Mouse (Mus musculus): ENCODE measurements around the gene Tprkb.
"Not testable (repeated sequence)": the region's sequence is repeated elsewhere in the genome, so short reads cannot be mapped to it uniquely, and the experiment has no call there.

The Tprkb gene

DNA sequence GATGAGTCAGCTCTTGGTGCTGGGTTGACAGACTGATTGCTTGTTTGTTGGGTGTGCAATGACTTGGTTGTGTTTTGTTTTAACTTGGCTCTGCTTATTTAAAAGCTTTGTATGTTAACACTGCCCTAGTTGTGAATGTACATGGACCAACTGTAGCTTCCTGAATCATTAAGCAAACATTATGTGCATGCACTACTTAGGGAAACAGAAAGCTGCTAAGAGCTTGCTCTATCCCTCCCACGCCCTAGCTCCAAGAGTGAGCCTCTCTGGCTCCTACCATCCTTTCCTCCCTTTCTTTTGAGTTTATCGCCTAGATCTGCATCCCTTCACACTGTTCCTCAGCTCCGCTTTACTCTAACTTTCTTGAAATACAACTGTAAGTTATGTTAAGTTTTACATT, 61.7 kb downstream of the Tprkb start:
- no peak for DNase-seq (ENCODE audit: low read depth, low spot score)

DNA sequence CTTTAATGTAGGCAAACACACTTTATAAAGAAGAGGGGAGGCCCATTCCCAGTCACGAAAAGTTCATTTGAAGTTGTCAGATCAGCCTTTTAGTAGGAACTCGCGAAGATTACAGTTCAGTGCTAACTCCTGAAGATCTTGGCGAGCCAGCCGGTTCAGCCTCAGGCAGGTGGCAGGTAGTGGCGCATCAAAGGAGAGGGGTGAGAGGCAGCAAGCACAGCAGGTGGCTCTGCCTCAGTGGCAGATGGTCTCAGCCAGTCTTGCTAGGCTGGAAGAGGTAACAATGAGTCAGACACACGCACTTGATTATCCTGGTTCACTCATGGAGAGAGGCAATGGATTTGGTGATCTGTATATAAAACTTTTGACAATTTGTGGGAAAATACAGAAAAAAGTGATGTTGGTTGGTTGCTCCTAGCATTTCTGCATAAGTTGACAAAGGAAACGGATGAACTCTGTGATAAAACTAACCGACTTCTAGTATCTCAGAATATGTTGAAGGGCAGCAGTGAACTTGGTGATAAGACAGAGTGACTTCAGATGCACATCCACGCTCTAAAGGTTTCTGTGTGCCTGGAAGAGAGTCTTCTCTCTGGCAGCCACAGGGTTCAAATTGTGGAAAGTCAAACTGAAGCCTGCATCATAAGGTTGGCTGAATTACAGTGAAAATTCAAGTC, 63.4 kb downstream of the Tprkb start:
- no peak for DNase-seq (ENCODE audit: low read depth, low spot score)

DNA sequence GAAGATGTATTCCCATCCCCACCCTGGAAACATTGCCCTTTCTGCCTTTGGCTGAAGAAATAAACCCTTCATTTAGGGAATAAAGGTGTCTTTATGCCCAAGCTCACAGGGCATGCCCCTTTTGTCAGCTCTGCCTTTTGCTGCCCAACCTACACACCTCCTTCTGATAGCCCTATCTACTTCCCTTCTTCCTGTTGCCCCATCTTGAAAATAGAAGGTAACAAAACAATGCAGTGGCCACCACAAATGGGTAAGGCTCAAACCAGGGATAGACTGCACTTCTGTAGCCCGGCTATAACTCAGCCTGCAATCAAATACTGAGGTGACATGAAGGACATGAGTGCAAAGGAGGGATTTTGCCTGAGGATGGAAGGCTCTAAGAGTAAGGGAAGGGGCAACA, 64.1 kb downstream of the Tprkb start:
- DNase-seq (ENCODE audit: low read depth, low spot score), result no peak

DNA sequence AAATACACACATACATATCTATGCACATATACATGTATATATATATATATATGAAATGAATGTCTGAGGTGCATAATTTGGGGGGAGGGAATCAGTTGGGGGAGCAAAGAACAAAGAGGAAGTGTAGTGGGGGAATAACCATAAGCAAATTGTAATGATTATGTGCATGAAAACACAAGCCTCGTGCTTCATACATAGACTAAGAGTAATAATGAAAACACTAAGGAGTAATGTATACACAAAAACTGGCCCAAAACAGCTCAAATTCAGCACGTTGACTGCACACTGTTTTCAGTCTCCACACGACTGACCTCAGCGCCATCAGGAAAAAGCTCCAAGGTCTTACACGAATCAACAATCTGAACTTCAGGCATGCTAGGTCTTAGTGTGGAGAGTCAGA, 64.6 kb downstream of the Tprkb start:
- DNase-seq (ENCODE audit: low read depth, low spot score), result no peak

DNA sequence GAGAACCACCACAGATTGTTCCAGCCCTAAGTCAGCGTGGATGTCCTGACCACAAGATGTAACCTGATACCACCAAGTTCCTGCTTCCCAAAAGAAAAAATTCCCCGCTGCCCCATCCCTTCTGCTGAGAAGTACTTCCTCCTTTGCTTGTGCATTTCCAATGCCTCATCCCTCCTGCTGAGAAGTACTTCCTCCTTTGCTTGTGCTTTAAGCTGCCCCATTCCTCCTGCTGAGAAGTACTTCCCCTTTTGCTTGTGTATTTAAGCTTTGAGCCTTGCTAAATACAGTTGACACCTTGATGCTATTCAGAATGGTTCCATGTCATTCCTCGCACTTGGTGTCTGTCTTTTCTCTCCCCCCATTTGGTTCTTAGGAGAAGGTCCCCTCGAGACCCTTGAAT, 67.1 kb downstream of the Tprkb start:
- DNase-seq (ENCODE audit: low read depth, low spot score), result not testable (repeated sequence)
